Mouse (Mus musculus) limb, embryonic 11.5 days (tissue): ENCODE data around the gene Mpped1. TPM values are rescaled to one million over a fixed set of nuclear protein-coding genes. Genes with fewer than 3 reads are reported as not detected.

Source experiments
- polyA plus RNA-seq: library from polyadenylated mRNA; unstranded; fragments of >200 nt; fragmentation: Nextera tagmentation; extraction: Ambion mirVana; gene quantifications from 2 replicates; pipeline ENCODE4 v1.2.1, GENCODE M21; 2014

The Mpped1 gene
- polyA plus RNA-seq, 1 experiment from 2014 or later = 4.3 TPM

Other genes with a start within 250 kb of the Mpped1 start
- 46.1 and 51.8 TPM in 2 replicates for gene Tspo, start 215.9 kb upstream of the Mpped1 start, polyA plus RNA-seq
- 44.9 and 48.4 TPM in 2 replicates for gene Mcat, start 215.7 kb upstream of the Mpped1 start, polyA plus RNA-seq
- 55.8 and 59.1 TPM in 2 replicates for gene Ttll12, start 184.3 kb upstream of the Mpped1 start, polyA plus RNA-seq
- gene Scube1, start 54.4 kb upstream of the Mpped1 start, polyA plus RNA-seq = 62.3 and 70.9 TPM in 2 replicates